Mouse (Mus musculus) kidney, adult 2 months (tissue): ENCODE results near the gene Fdx1. TPM values are rescaled to one million over a fixed set of nuclear protein-coding genes. Genes with fewer than 3 reads are reported as not detected.

Experiments
- DNase-seq: peaks from one replicate; pipeline ENCODE4 v3.0.0; 2021
- H3K27ac ChIP-seq: fragments of 200-500 bp; 2 replicates; pipeline ENCODE4 v1.5.1; 2012; ENCODE audit warnings: low read depth, low read length, control low read depth, inconsistent platforms; ENCODE audit not compliant: insufficient read depth
- H3K27me3 ChIP-seq: fragments of 200-500 bp; replicated peaks from 2 replicates; pipeline ENCODE4 v1.6.1; 2012; ENCODE audit warnings: mild to moderate bottlenecking, moderate library complexity, low read length, inconsistent platforms; ENCODE audit not compliant: control insufficient read depth, insufficient read depth
- H3K36me3 ChIP-seq: fragments of 200-500 bp; 2 replicates; pipeline ENCODE4 v1.6.1; 2012; ENCODE audit warnings: mild to moderate bottlenecking, moderate library complexity, low read length, inconsistent platforms; ENCODE audit not compliant: control insufficient read depth, insufficient read depth
- H3K4me1 ChIP-seq: fragments of 200-500 bp; 2 replicates; pipeline ENCODE4 v1.6.1; 2011; ENCODE audit warnings: low read length; ENCODE audit not compliant: control insufficient read depth, insufficient read depth
- H3K4me3 ChIP-seq: fragments of 200-500 bp; 2 replicates; pipeline ENCODE4 v1.5.1; 2011; ENCODE audit warnings: mild to moderate bottlenecking, low read depth, low read length, control low read depth; ENCODE audit not compliant: insufficient read depth
- CTCF ChIP-seq: fragments of 200-500 bp; conservative IDR thresholded peaks from 2 replicates; pipeline ENCODE4 v1.5.1; 2011; ENCODE audit warnings: low read depth, mild to moderate bottlenecking, control low read depth, low read length, moderate library complexity, mixed read lengths; ENCODE audit not compliant: insufficient read depth, insufficient read length
- POLR2A ChIP-seq: fragments of 200-500 bp; IDR thresholded peaks from one replicate; pipeline ENCODE4 v1.6.1; 2011; ENCODE audit warnings: low read depth, low read length, control low read depth
- WGBS: fragments of 180-500 bp; shearing (Covaris S2); methylation state at CpG from one replicate; pipeline ENCODE4 v1.1.7; 2018; 5-methylcytosine and 5-hydroxymethylcytosine counted together
- polyA plus RNA-seq: library from polyadenylated mRNA; depleted of rRNA; stranded (reverse); fragments of >200 nt; gene quantifications from 2 replicates; pipeline ENCODE4 v1.2.3, GENCODE M21; 2012

Fdx1 gene
- polyA plus RNA-seq, 1 experiment: 156 TPM

DNA sequence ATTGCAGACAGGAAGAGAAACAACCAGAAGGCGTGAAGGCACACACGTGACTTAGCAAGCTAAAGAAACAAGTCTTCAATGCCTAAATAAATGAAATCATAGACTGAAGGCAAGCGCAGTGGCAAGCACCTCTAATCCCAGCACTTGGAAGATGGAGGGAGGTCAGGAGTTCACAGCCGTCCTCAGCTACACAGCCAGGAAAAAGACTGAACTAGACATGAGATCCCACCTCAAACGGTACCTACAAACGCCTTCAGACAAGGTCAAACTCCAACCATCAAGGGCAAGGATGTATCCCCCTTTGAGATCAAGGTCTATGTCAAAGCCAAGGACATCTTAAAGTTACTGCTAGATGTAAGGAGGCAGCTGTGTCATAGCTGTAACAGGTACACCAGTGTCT lies 19.4 kb downstream of the Fdx1 start:
- no peaks in the 10 kb centered on the region for H3K4me1 ChIP-seq
- H3K4me3 ChIP-seq: no peak overlapping the region
- peaks cover 9% of the 10 kb centered on the region for H3K36me3 ChIP-seq
- no peak for TF ChIP-seq CTCF
- no peak for TF ChIP-seq POLR2A
- no peaks in the 10 kb centered on the region for H3K27me3 ChIP-seq
- WGBS: 86% methylated on average over 6 of the region's 6 CpGs
- no peak for DNase-seq
- no peak overlapping the region for H3K27ac ChIP-seq

DNA sequence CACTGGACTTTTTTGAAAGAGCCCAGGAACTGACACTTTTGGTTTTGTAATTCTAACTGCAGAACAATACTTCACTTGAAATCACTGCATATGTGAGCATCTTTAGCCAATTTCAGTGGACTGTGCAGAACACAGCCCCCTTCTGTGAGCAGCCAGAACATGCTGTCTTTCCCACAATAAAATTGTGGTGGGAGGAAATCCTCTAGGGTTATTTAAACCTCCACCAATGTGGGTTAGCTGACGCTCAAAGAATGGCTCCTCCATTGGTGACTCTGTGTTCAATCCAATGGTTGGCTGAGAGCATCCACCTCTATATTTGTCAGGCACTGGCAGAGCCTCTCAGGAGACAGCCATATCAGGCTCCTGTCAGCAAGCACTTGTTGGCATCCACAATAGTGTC lies 28.7 kb downstream of the Fdx1 start:
- H3K4me3 ChIP-seq: no peak overlapping the region
- 71% methylated on average over 1 of the region's 1 CpGs for WGBS
- H3K27ac ChIP-seq: no peak overlapping the region
- H3K27me3 ChIP-seq: no peaks in the 10 kb centered on the region
- no peak for DNase-seq
- H3K4me1 ChIP-seq: no peaks in the 10 kb centered on the region
- no peak for TF ChIP-seq CTCF
- TF ChIP-seq POLR2A: no peak
- no peaks in the 10 kb centered on the region for H3K36me3 ChIP-seq

DNA sequence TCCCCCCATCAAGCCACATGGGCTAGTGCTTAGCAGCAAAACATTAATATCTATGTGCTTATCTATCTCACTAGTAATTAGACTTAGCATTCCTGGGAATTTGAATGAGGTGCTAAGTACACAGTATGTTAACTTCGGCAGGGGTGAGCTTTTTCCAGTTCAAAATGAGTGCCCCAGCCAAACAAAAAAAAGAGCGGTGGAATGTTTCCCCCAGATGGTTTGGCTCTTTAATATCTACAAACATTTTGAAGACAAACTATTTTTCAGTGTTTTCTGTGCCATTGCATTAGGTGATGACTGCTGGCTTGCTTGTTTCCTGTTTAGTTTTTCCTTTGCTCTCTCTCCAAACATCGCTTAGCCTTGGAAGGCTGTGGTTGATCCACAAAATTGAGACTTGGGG lies 31.4 kb downstream of the Fdx1 start:
- Histone ChIP-seq H3K36me3 (no peaks in the 10 kb centered on the region), H3K27me3 (no peaks in the 10 kb centered on the region), H3K4me1 (no peaks in the 10 kb centered on the region), H3K4me3 (no peak overlapping the region), H3K27ac (no peak overlapping the region)
- no peak for TF ChIP-seq CTCF
- 76% methylated on average over 3 of the region's 3 CpGs for WGBS
- DNase-seq: no peak

DNA sequence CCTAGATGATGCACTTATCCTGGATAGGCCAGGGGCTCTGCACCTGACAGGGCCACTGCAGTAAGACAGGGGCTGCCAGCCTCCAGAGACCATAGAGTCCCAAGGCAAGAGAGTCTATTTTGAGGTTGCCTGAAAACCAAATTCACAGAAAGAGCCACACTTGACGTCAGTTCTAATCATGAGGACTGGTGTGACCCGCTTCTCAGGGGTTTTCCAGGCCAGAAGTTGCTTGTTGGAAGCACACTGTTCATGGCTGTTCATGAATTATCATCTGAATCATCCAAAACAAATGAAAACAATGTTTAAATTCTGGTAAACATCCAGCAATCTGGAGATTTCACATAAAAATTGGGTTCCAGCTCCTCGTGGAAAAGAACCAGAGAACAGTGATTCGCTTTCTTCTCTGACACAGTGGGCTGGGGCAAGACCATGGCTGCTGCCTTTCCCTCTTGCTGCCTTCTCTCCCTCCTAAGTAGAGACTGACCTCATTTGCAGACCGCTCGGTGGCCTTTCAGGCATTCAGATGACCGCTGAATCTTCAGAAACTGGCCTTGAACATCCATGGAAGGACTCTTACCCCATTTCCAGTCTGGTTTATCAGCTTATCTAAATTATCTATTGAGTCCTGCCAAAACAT lies 32.2 kb downstream of the Fdx1 start:
- no peak overlapping the region for H3K27ac ChIP-seq
- no peaks in the 10 kb centered on the region for H3K27me3 ChIP-seq
- DNase-seq: no peak
- H3K4me1 ChIP-seq: no peaks in the 10 kb centered on the region
- WGBS: 91% methylated on average over 7 of the region's 7 CpGs
- no peak overlapping the region for H3K4me3 ChIP-seq
- TF ChIP-seq POLR2A (no peak), CTCF (no peak)
- no peaks in the 10 kb centered on the region for H3K36me3 ChIP-seq

DNA sequence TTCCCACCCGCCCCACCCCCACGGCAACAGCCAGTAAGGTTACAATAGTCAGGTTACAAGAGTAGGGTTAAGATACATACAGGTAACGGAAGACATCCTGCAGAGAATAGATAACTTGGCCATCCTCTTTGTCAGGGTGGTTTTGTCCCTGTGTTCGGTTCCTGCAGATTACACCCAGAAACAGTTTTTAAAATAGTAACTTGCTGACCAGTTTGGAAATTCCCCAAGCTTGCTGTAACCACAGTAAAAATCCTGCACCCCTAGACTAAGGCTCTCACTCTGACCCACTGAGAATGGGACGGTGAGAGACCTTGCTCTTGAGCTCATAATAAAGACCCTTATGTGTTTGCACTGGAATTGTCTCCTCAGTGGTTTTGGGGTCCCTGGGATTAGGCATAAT lies 33.4 kb downstream of the Fdx1 start:
- H3K4me1 ChIP-seq: no peaks in the 10 kb centered on the region
- no peaks in the 10 kb centered on the region for H3K36me3 ChIP-seq
- H3K27ac ChIP-seq: no peak overlapping the region
- no peaks in the 10 kb centered on the region for H3K27me3 ChIP-seq
- TF ChIP-seq CTCF (no peak), POLR2A (no peak)
- 79% methylated on average over 5 of the region's 5 CpGs for WGBS
- DNase-seq: no peak
- H3K4me3 ChIP-seq: no peak overlapping the region

DNA sequence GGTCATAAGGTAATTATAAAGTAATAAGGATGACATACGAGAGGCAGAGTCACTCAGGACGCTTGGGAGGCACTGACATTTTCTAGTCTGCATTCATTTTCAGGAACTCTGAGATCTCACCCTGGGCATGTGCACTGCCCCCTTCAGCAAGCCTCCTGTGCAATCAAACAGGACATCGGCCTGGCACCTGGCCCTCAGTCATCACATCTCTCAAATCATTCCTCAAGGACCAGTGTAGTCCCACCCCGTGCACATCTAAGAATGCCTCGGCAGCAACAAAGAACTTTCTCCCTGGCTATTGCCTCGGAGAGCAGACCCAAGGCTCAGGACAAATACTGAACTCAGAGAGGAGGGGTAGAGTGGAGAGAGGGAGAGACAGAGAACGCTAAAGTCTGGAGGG lies 34.7 kb downstream of the Fdx1 start:
- Histone ChIP-seq H3K27me3 (no peaks in the 10 kb centered on the region), H3K4me1 (no peaks in the 10 kb centered on the region), H3K36me3 (no peaks in the 10 kb centered on the region), H3K4me3 (no peak overlapping the region), H3K27ac (no peak overlapping the region)
- 56% methylated on average over 7 of the region's 7 CpGs for WGBS
- no peak for DNase-seq
- TF ChIP-seq POLR2A: no peak
- no peak for TF ChIP-seq CTCF

DNA sequence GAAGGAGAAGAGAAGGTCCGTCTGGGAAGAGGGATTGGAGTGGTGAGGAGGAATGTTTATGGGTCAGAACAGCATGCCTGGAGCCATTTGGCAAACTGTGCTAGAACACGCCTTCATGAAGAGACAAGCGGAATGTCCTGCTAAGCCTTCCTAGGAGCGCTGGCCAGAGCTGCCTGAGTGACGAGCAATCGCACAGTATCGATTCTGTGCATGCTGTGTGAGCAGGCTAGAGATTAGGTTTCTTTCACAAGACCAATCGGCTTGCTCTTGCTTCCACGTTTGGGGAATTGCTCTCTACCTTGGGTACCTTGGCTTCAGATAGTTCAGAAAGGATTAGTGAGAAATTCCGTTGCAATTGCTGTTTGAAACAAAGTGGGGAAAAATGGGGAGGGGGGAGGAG lies 35.2 kb downstream of the Fdx1 start:
- DNase-seq: no peak
- Histone ChIP-seq H3K36me3 (no peaks in the 10 kb centered on the region), H3K4me1 (no peaks in the 10 kb centered on the region), H3K27ac (no peak overlapping the region), H3K27me3 (no peaks in the 10 kb centered on the region), H3K4me3 (no peak overlapping the region)
- TF ChIP-seq POLR2A: no peak
- WGBS: 41% methylated on average over 10 of the region's 10 CpGs

DNA sequence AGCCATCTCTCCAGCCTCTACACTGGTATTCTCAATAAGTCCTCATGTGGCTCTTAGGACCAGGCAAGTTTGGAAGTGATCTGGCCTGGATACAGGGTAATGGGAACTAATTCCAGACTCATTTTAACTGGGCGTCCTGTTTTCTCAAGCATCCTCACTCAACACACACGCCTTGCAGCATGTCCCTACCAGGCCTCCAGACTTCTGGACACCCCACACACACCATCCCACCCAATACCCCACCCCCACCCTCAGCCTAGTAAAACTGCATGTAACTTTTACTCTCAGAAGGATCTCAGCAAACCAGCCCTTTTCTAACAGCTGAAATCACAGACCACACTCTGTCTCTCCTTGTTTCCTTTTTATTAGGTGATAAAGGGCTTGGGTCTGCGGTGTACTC lies 35.7 kb downstream of the Fdx1 start:
- no peaks in the 10 kb centered on the region for H3K36me3 ChIP-seq
- WGBS: 65% methylated on average over 3 of the region's 3 CpGs
- DNase-seq: no peak
- no peak overlapping the region for H3K4me3 ChIP-seq
- TF ChIP-seq CTCF: no peak
- TF ChIP-seq POLR2A: no peak
- no peaks in the 10 kb centered on the region for H3K27me3 ChIP-seq
- no peak overlapping the region for H3K27ac ChIP-seq
- no peaks in the 10 kb centered on the region for H3K4me1 ChIP-seq
